Mouse (Mus musculus): Measurements from ENCODE around the gene 4930502E18Rik. TPM values are rescaled to one million over a fixed set of nuclear protein-coding genes. Genes with fewer than 3 reads are reported as not detected.
"Not testable (repeated sequence)": the region's sequence is repeated elsewhere in the genome, so short reads cannot be mapped to it uniquely, and the experiment has no call there.

Gene 4930502E18Rik
- total RNA-seq (2021): under 1 TPM in 1 of 2 experiments, not detected in 1; 0.35 TPM
- long read RNA-seq, experiment 1: 0 reads
- long read RNA-seq, experiment 2: 0 reads

DNA sequence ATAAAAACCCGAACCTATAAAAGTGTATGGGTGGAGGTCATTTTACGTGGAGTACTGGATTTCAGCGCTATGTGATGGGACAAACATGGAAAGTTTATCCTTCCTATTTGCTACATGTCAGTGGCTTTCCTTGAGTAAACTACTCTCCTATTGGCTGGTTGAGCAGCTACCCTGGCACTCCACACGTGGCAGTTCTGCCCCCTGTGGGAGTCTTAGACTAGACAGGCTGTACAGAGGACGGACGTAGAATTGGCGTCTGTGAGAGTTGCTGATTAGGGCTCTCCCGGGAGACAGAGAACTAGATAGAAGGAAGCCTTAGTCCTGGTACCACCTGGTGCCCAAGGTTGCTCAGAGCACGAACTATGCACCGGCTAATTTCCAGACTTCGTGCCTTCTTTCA is at the start of gene 4930502E18Rik:
TSS of gene 4930502E18Rik (plus strand) at position 231 of the 400 bp plus-strand sequence.
- no peak for DNase-seq (ENCODE audit: low spot score in 2 of 2)

DNA sequence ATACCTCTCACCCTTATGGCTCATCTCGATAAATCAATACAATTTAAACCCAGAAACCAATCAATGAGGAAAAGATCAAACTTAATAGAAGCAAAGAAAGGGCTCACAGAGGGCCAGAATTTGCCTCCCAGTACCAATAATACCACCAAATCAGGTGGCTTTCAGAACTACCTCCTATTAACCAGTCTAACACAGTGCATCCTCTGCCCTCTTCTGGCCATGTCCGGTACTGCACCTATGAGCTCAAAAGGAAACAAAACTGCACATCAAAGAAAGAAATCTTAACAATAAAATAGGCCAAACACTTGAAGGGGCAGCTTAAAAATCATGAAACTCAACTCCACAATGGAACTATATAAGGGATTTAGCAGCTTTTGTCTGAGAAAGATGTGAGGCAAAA is 47.7 kb upstream of the 4930502E18Rik start:
- DNase-seq (ENCODE audit: low spot score in 2 of 2): peak; percentile 53 to 79

DNA sequence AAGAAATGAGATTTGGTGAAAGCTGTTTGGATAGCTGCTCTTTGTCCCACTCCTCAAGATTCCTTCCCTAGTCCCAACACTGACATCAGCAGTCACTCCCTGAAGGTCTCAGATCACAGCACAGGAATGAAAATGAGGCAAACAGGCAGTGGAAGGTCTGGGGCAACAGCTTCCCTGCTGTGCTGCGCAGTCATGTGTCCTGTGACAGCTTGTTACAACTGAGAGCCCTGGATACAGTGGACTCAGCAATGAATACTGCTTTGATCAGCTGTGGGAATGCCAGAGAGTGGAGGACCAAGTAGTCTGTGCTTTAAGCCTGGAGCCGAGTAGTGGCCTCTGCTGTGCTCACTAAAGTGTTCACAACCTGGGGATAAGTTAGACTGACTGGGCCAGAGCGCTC is 42.0 kb upstream of the 4930502E18Rik start:
- not testable (repeated sequence) for DNase-seq (ENCODE audit: low spot score in 2 of 2)

DNA sequence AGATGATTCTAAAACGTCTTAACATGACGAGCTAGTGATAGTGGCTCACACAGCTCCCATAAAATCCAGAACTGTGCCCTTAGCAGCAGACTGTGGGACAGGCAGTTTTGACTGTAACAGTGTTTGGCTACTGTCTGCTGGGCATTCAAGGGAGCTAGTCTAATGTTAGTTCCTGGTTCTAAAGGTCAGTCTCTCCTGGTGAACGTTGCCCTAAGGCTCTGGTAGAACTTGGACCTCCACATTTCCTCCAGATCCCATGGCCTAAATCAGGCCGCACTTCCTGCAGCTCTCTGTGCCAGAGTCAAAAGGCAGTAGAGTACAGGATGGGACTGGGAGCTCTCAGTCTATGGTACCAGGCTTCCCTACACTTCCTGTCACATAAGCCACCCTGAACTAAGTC is 40.0 kb upstream of the 4930502E18Rik start:
- not testable (repeated sequence) for DNase-seq (ENCODE audit: low spot score in 2 of 2)

DNA sequence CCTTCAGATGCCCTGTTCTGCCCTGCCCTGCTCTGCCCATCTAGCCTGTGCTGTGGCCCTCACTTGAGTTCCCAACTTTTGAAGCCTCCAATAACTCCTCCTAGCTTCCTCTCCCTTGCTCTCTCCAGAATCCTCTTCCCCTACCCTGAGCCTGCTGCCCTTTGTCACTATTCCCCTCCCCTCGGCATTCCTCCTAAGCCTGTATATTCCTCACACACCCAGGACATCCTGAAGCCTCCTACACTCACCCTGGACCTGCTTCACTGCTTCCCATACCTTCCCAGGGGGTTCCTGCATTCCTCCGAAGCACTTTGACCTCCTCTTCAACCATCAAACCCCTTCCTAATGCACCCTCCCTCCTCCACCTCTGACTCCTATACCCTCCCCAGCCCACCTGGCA is 32.6 kb upstream of the 4930502E18Rik start:
- no peak for DNase-seq (ENCODE audit: low spot score in 2 of 2)

DNA sequence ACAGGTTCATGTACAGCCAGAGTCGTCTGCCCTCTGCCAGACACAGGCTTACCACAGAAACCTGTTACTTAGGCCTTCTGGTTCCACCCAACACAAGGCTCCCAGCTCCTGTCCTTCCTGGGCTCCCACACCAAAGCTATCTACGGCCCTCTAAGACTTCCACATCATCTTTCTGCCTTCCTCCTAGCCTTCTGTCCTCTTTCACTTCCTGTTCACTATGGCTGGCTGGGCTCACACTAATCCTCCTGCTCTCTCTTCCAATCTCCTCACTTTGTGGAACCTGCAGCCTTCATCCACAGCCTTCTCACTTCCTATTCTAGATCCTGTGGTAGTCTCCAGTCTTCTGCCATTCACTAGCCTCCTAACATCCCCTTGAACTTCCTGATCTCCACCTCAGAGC is 31.5 kb upstream of the 4930502E18Rik start:
- no peak for DNase-seq (ENCODE audit: low spot score in 2 of 2)

DNA sequence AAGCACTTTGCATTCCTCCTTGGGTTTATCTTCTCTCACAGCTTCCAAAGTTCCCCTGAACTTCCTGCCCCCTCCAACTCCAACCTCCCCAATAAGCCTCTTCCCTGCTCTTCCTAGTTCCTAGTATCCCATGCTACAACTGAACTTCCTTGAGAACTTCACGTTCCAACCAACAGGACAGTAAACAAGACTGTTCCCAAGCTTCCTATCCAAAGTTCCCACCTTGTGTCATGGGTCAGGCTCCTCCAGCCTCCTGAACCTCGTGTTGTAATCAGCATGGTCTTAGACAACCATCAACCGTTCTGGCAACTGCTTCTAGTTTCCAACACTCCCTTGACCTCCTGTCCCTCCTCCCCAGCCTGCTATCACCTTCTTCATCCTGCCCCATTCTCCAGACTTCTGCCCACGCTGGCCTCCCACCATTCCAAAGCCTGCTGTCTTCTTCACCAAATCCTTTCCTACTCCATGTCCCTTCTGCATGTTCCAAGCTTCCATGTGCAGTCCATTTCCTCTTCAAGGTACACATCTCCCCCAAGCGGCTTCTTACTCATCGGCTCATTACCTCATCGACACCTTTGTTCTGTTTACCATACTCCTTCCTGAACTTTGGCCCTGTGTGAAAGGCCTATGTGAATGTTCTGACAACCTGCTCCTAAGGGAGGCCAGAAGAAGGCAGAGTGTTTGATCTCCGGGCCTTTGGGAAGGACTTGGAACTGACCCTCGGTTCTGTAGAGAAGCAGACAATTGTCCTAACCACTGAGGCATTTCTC is 30.4 kb upstream of the 4930502E18Rik start:
- DNase-seq (ENCODE audit: low spot score in 2 of 2): no peak

DNA sequence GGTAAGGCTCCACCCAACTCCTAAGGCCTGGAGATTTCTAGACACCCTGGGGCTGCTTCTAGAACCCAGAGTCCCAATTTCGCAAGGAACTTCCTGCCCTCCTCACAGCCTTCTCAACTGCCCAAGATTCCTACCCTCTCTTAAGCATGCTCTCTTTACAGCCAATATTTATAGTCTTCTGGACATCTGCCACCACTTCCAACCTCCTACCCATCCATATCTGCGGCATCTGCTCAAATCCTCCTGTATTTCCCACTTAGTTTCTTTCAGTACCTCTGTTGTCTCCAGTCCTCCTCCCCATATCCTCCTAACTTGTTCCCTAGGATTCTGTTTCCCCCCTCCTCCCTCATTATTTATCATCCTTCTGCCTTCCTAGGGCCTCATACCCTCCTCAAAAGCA is 25.4 kb upstream of the 4930502E18Rik start:
- DNase-seq (ENCODE audit: low spot score in 2 of 2): peak; percentile 2 to 6

DNA sequence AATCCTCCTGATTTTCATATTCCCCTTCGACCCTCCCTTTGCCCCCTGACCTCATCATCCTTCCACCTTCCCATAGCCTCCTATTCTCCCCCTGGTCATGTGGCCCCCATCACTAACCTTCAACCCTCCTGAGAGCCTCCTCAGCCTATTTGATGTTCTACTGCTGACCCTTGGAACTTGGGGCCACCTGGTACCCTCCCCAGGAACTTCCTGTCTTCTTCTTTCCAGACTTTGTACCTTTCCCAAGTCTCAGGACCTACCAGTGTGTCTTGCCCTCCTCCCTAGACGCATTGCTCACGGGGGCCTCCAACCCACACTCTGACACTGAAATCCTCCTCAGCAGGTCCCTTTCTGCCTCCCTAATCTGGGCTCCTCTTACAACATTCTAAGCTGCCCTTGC is 22.0 kb upstream of the 4930502E18Rik start:
- no peak for DNase-seq (ENCODE audit: low spot score in 2 of 2)

DNA sequence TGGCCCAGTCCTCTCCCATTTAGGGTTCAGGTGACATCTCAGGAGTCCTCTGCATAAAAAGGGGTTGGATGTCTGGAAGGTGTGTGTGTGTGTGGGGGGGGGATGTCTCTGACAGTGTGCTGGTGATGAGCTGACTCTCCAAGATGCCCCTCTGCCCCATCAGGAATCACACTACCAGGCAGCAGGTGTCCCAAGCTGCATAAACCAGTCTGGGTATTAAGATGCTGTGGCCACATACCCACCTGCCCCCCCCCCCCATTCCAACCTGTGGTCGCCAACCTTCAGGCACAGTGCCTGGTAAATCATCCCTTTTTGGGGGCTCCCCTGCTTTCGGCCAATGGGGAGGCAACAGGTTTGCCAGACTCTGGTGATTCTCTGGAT is 8.7 kb upstream of the 4930502E18Rik start:
- no peak for DNase-seq (ENCODE audit: low spot score in 2 of 2)

DNA sequence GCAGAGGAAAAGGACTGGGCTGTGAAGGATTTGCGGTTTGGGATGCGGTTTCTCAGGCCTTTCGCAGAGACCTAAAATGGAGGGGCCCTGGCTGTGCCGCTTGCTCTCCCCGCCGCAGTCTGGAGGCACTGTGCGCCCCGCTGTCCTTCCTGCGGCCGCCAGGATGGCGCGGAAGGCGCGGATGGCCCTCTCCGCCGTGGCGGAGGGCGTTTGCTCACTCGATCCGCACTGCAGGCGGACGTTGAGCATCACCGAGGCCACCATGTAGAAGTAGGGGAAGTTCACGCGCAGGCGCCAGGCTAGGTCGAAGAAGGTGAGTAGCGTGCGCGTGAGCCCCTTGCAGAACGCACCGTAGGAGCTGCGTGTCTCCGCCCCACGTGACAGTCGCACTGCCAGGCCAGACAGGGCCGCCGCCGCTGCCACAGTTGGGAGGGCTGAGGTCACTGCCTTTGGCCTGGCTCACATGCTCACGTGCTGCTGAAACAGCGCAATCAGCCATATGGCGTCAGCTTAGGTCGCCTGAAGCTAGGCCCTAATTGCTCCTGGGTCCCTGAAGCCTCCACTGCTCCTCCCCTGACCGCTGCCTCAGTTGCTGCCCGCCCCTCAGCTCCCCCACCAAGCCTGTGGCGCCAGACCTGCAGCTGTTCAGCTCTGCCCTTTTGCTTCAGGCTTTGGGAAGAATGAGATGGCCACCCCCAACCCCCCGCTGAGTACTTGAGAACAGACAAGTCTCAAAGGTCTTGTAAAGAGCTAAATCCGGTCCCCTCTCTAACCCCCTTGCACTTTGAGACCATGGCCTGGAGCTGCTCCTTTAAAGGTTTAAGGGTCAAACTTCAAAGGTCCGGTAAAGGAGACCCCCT is 8.1 kb upstream of the 4930502E18Rik start:
- DNase-seq (ENCODE audit: low spot score in 2 of 2): peak; percentile 21 to 40

DNA sequence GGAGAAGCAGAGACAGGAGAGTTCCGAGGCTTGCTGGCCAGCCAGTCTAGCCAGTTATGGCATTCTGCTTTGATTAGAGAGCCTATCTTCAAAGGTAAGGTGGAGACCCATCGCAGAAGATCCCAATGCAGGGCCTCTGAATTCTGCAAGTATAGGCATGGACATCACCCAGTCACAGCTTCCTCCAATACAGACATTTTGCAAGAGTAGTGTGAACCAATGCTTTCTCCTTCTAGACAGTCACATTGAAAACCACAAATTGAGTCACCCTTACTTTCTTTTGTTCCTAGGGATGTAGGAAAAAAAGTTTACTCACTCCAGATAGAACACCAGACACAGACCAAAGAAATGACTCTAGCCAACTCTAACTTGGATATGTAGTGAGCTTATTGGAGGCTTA is 4.3 kb downstream of the 4930502E18Rik start:
- no peak for DNase-seq (ENCODE audit: low spot score in 2 of 2)

DNA sequence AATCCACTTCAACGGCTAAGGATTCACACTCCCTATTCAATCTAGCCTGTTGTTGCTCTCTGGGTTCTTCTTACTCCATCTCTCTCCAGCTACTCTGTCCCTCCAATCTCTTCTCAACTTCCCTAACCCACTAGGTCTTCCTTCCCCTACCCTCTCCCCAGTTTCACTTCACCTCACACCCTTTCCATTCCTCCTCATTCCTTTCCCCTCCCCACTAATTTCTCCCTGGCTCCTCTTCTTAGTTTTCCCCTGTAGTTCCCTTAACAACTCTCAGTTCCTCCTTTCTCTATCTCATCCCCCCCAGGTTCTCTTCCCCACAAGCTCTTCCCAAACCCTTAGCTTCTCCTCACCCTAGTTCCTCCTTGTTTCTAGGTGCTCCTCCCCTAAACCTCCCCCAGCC is 28.2 kb downstream of the 4930502E18Rik start:
- no peak for DNase-seq (ENCODE audit: low spot score in 2 of 2)

DNA sequence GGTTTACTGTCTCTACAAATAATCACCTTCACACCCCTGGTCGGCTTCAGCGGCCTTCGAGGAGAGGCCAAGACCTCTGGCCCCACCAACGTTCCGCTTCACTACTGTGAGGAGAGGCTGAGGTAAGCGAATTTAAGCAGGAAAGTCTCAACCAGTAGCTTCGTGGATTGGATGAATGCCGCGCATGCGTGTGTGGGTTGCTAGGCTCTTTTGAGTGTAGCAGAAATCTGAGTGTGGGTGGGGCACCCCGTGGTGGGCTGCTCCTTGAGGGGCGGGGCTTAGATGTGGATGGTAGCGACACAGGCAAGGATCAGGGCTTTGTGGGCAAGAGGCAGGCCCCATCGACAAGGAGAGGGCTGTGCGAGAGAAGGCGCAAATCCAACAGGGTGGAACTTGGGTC is 33.1 kb downstream of the 4930502E18Rik start, which contains the start of gene 1700013H16Rik:
TSS of gene 1700013H16Rik (minus strand) at position 96 of the 400 bp plus-strand sequence.
- no peak for DNase-seq (ENCODE audit: low spot score in 2 of 2)

DNA sequence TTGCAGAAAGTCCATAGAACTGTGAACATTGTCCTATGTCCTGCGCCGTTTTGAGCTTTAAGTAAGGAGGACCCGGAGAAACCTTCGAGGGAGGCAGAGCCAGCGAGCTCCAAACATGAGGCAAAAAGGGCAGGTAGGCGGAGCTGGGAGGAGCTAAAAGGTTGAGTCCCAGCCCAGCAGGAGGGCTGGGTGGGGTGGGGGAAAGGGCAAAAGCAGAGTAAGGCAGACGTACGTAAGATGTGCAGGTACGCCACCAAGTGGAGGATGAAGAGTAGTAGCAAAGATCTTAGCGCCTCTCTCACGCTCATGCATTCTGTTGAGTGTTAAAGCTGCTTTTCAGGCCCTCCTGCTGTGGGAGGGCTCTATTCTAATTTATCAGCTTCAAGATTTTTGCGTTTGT is 51.6 kb downstream of the 4930502E18Rik start, which contains the start of gene Zfp36l3:
TSS of gene Zfp36l3 (minus strand) at position 119 of the 400 bp plus-strand sequence.
- DNase-seq (ENCODE audit: low spot score in 2 of 2): no peak

Other genes starting within 250 kb of the 4930502E18Rik start
- gene Rtl8c, start 116.8 kb upstream of the 4930502E18Rik start, total RNA-seq (2021): 100 to 1,000 TPM; 282 to 292 TPM
- gene Gm14597, start 115.8 kb upstream of the 4930502E18Rik start, total RNA-seq (2021): not detected
- 100 to 1,000 TPM; 279 to 340 TPM for gene Rtl8a, start 81.1 kb upstream of the 4930502E18Rik start, total RNA-seq (2021)
- 100 to 1,000 TPM; 256 to 258 TPM for gene Rtl8b, start 54.4 kb upstream of the 4930502E18Rik start, total RNA-seq (2021)
- gene 1700013H16Rik, start 33.0 kb downstream of the 4930502E18Rik start, total RNA-seq (2021): not detected
- gene Zfp36l3, start 51.6 kb downstream of the 4930502E18Rik start, total RNA-seq (2021): not detected
- gene Xlr, start 72.9 kb downstream of the 4930502E18Rik start, total RNA-seq (2021): 1 to 10 TPM; 1.4 to 1.7 TPM